Mouse (Mus musculus): ENCODE data around the gene Lrrc52. TPM values are rescaled to one million over a fixed set of nuclear protein-coding genes. Genes with fewer than 3 reads are reported as not detected.
A peak's percentile ranks its signal among the peaks of the same experiment; 100 is the strongest.

Lrrc52 gene
- total and polyA plus RNA-seq, 3 experiments = not detected

DNA sequence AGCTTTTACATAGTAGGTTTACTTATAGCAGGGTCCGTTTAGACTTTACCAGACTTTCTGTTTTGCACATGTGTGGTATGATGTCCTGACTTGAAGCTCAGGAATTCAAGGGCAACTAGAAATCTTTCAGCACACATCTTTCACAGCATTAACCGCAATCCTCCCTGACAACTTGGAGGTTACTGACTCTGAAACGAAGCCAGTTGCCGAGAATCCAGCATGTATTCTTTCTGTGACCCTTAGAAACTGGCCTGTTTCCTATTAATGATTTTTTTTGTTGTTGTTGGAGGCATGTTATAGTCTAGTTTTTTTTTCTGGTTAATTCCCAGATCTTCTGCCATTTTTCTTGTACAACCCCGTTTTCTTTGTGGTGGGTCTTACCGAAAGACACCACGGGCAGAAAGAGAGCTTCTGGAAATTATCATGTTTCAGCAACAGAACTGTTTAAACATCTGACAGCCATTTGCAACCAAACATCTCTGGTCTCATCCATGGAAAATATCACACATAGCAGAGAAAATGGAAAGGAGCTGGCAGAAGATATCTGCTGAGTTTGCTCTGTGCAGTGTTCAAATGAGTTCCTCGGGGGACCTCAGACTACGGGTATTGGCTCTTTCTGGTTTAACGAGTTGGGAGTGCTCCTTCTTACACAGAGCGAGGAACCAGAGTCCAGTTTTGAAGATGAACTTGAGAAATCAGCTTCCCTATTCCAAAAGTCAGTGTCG is 54.4 kb downstream of the Lrrc52 start:
- H3K4me3 ChIP-seq (replicated peaks in 1 of 3; ENCODE audit: low read depth in 2 of 3, low read length in 2 of 3, poor library complexity in 1 of 3) = no peak overlapping the region
- dilution Hi-C loops (cut with MboI; ENCODE audit: extremely low pct_ligation_motif_present, extremely low pct_unique_long_range_greater_than_20kb, low sequenced_read_pairs) (loop anchor here (25.0 kb wide), 1 partner anchor 225 kb away; no protein-coding TSS in a partner anchor), in situ Hi-C loops (cut with MboI; ENCODE audit: low pct_ligation_motif_present, low pct_unique_long_range_greater_than_20kb, low sequenced_read_pairs) (no loop called here)
- TF ChIP-seq CHD2 (IDR thresholded peaks at IDR 0.05; ENCODE audit: low read length) = no peak
- TF ChIP-seq JUND (conservative IDR thresholded peaks at IDR 0.05; ENCODE audit: low read depth, low read length) = no peak
- no peak for TF ChIP-seq USF1 (IDR thresholded peaks at IDR 0.05; ENCODE audit: low read depth, low read length)
- no peak for TF ChIP-seq JUN (IDR thresholded peaks at IDR 0.05; ENCODE audit: insufficient read depth, low read depth, low read length)
- TF ChIP-seq TCF12 (IDR thresholded peaks at IDR 0.05; ENCODE audit: low read depth, low read length) = no peak
- TF ChIP-seq MXI1 (IDR thresholded peaks at IDR 0.05; ENCODE audit: low read depth, low read length) = no peak
- TF ChIP-seq EP300 (IDR thresholded peaks at IDR 0.05; ENCODE audit: low read length) = no peak
- no peak for TF ChIP-seq MAFK (IDR thresholded peaks at IDR 0.05; ENCODE audit: insufficient replicate concordance, low read length)
- no peak for TF ChIP-seq POLR2AphosphoS2 (IDR thresholded peaks at IDR 0.05; ENCODE audit: low read depth, low read length)
- no peak for TF ChIP-seq KAT2A (IDR thresholded peaks at IDR 0.05; ENCODE audit: insufficient replicate concordance, low read length)
- TF ChIP-seq CHD1 (IDR thresholded peaks at IDR 0.05; ENCODE audit: low read depth, low read length) = no peak
- no peak for TF ChIP-seq USF2 (conservative IDR thresholded peaks at IDR 0.05; ENCODE audit: low read depth, low read length)
- TF ChIP-seq ETS1 (conservative IDR thresholded peaks at IDR 0.05; ENCODE audit: low read depth, low read length) = no peak
- TF ChIP-seq IRF4 (IDR thresholded peaks at IDR 0.05; ENCODE audit: low read depth, low read length) = no peak
- no peak for TF ChIP-seq UBTF (IDR thresholded peaks at IDR 0.05; ENCODE audit: low read depth, low read length)
- no peak for TF ChIP-seq ZC3H11A (IDR thresholded peaks at IDR 0.05; ENCODE audit: low read depth, low read length)
- TF ChIP-seq E2F4 (IDR thresholded peaks at IDR 0.05; ENCODE audit: insufficient replicate concordance, low read depth, low read length) = no peak
- peaks cover 5% of the 10 kb centered on the region for H3K9me3 ChIP-seq (replicated peaks; ENCODE audit: low read length)
- no peak for DNase-seq (ENCODE audit: extremely low read depth)
- no peaks in the 10 kb centered on the region for H3K4me1 ChIP-seq (ENCODE audit: control insufficient read depth in 1 of 2, insufficient read depth in 2 of 2)
- H3K4me2 ChIP-seq (ENCODE audit: insufficient read depth, low read depth, poor library complexity, severe bottlenecking) = peak overlapping the region; percentile 55
- no peak overlapping the region for H3K9ac ChIP-seq (ENCODE audit: insufficient read depth, low read depth)
- peaks cover 63% of the 10 kb centered on the region for H3K27me3 ChIP-seq (replicated peaks)
- no peak overlapping the region for H3K27ac ChIP-seq (ENCODE audit: insufficient read depth, low read depth)
- no peaks in the 10 kb centered on the region for H3K79me2 ChIP-seq (replicated peaks; ENCODE audit: control insufficient read depth, extremely low read depth, insufficient read depth, poor library complexity, severe bottlenecking)
- no peaks in the 10 kb centered on the region for H3K36me3 ChIP-seq (replicated peaks in 1 of 2; ENCODE audit: control insufficient read depth in 1 of 2, insufficient read depth in 1 of 2, low read length in 1 of 2)

GRCm38 (mm10) chr1:167409601-167410000 is 57.0 kb downstream of the Lrrc52 start:
- H3K27me3 ChIP-seq (replicated peaks) = peaks cover 88% of the 10 kb centered on the region
- no peak for TF ChIP-seq KAT2A (IDR thresholded peaks at IDR 0.05; ENCODE audit: insufficient replicate concordance, low read length)
- no peak for TF ChIP-seq SMC3 (IDR thresholded peaks at IDR 0.05; ENCODE audit: low read depth, low read length)
- no peak for TF ChIP-seq MAX (IDR thresholded peaks at IDR 0.05; ENCODE audit: low read length)
- no peak for TF ChIP-seq UBTF (IDR thresholded peaks at IDR 0.05; ENCODE audit: low read depth, low read length)
- TF ChIP-seq MXI1 (IDR thresholded peaks at IDR 0.05; ENCODE audit: low read depth, low read length) = no peak
- TF ChIP-seq GABPA (IDR thresholded peaks at IDR 0.05; ENCODE audit: insufficient replicate concordance, low read depth, low read length) = no peak
- TF ChIP-seq USF2 (conservative IDR thresholded peaks at IDR 0.05; ENCODE audit: low read depth, low read length) = no peak
- no peak for TF ChIP-seq MEF2A (IDR thresholded peaks at IDR 0.05; ENCODE audit: borderline replicate concordance, low read depth, low read length)
- no peak for TF ChIP-seq CTCF (conservative IDR thresholded peaks at IDR 0.05 in 1 of 2, IDR thresholded peaks at IDR 0.05 in 1 of 2; ENCODE audit: low read depth in 2 of 2, low read length in 2 of 2)
- no peak for TF ChIP-seq BHLHE40 (IDR thresholded peaks at IDR 0.05; ENCODE audit: low read depth, low read length)
- TF ChIP-seq SIN3A (IDR thresholded peaks at IDR 0.05; ENCODE audit: low read length) = no peak
- TF ChIP-seq JUND (conservative IDR thresholded peaks at IDR 0.05; ENCODE audit: low read depth, low read length) = no peak
- no peak for TF ChIP-seq CHD1 (IDR thresholded peaks at IDR 0.05; ENCODE audit: low read depth, low read length)
- no peak for TF ChIP-seq HCFC1 (IDR thresholded peaks at IDR 0.05; ENCODE audit: low read depth, low read length)
- no peak for TF ChIP-seq JUN (IDR thresholded peaks at IDR 0.05; ENCODE audit: insufficient read depth, low read depth, low read length)
- peaks cover 5% of the 10 kb centered on the region for H3K9me3 ChIP-seq (replicated peaks; ENCODE audit: low read length)
- in situ Hi-C loops (cut with MboI; ENCODE audit: low pct_ligation_motif_present, low pct_unique_long_range_greater_than_20kb, low sequenced_read_pairs) (no loop called here), dilution Hi-C loops (cut with MboI; ENCODE audit: extremely low pct_ligation_motif_present, extremely low pct_unique_long_range_greater_than_20kb, low sequenced_read_pairs) (loop anchor here (25.0 kb wide), 1 partner anchor 228 kb away; no protein-coding TSS in a partner anchor)
- H3K4me2 ChIP-seq (ENCODE audit: insufficient read depth, low read depth, poor library complexity, severe bottlenecking) = no peak overlapping the region
- no peaks in the 10 kb centered on the region for H3K36me3 ChIP-seq (replicated peaks in 1 of 2; ENCODE audit: control insufficient read depth in 1 of 2, insufficient read depth in 1 of 2, low read length in 1 of 2)
- no peak overlapping the region for H3K27ac ChIP-seq (ENCODE audit: insufficient read depth, low read depth)
- no peak overlapping the region for H3K9ac ChIP-seq (ENCODE audit: insufficient read depth, low read depth)
- peaks cover 1 to 2% of the 10 kb centered on the region in 2 experiments; a peak in 2 of 4 replicates for H3K4me1 ChIP-seq (ENCODE audit: control insufficient read depth in 1 of 2, insufficient read depth in 2 of 2)
- no peaks in the 10 kb centered on the region for H3K79me2 ChIP-seq (replicated peaks; ENCODE audit: control insufficient read depth, extremely low read depth, insufficient read depth, poor library complexity, severe bottlenecking)
- no peak for DNase-seq (ENCODE audit: extremely low read depth)
- H3K4me3 ChIP-seq (replicated peaks in 1 of 3; ENCODE audit: low read depth in 2 of 3, low read length in 2 of 3, poor library complexity in 1 of 3) = no peak overlapping the region

Data from CH12.LX (cell line).